Mouse (Mus musculus) myocyte (in vitro differentiated cells): Measurements from ENCODE around the gene Cs.

Experiments
- CEBPB ChIP-seq: IDR thresholded peaks from 2 replicates; pipeline ENCODE4 v1.6.1; 2011; ENCODE audit warnings: mild to moderate bottlenecking, moderate library complexity; ENCODE audit not compliant: poor library complexity, insufficient read depth, severe bottlenecking
- E2F4 ChIP-seq: IDR thresholded peaks from one replicate; pipeline ENCODE4 v1.6.1; 2011; ENCODE audit warnings: mild to moderate bottlenecking, control low read depth, moderate library complexity; ENCODE audit not compliant: insufficient read depth
- MYOD1 ChIP-seq, 3 experiments: IDR thresholded peaks; one replicate each; pipeline ENCODE4 v1.6.1; 2011; ENCODE audit warnings: control low read depth in 2 of 3, low read depth in 2 of 3, mild to moderate bottlenecking in 2 of 3, moderate library complexity in 1 of 3; ENCODE audit not compliant: insufficient read length in 2 of 3, control insufficient read depth in 1 of 3
- MYOG ChIP-seq, 3 experiments: IDR thresholded peaks; one replicate each; pipeline ENCODE4 v1.6.1; 2011; ENCODE audit warnings: control low read depth in 2 of 3, low read depth in 2 of 3, mild to moderate bottlenecking in 2 of 3; ENCODE audit not compliant: insufficient read length in 2 of 3, control insufficient read depth in 1 of 3, insufficient read depth in 1 of 3
- POLR2A ChIP-seq: IDR thresholded peaks from one replicate; pipeline ENCODE4 v1.6.1; 2011; ENCODE audit warnings: low read depth, mild to moderate bottlenecking, control low read depth, moderate library complexity; ENCODE audit not compliant: insufficient read length
- REST ChIP-seq: IDR thresholded peaks from one replicate; pipeline ENCODE4 v1.6.1; 2011; ENCODE audit warnings: mild to moderate bottlenecking, control low read depth, moderate library complexity; ENCODE audit not compliant: insufficient read depth, insufficient read length
- TCF12 ChIP-seq: IDR thresholded peaks from one replicate; pipeline ENCODE4 v1.6.1; 2011; ENCODE audit warnings: mild to moderate bottlenecking, control low read depth; ENCODE audit not compliant: poor library complexity, insufficient read depth, severe bottlenecking
- TCF3 ChIP-seq: IDR thresholded peaks from one replicate; pipeline ENCODE4 v1.6.1; 2011; ENCODE audit warnings: low read depth, control low read depth; ENCODE audit not compliant: insufficient read length
- USF1 ChIP-seq: IDR thresholded peaks from one replicate; pipeline ENCODE4 v1.6.1; 2011; ENCODE audit warnings: low read depth, mild to moderate bottlenecking, control low read depth, moderate library complexity

- TF ChIP-seq MYOD1 (IDR thresholded peaks at IDR 0.05; ENCODE audit: control insufficient read depth in 1 of 3, insufficient read length in 2 of 3, low read depth in 2 of 3) (no peak), POLR2A (no peak), REST (no peak), CEBPB (no peak), USF1 (no peak), MYOG (IDR thresholded peaks at IDR 0.05; ENCODE audit: control insufficient read depth in 1 of 3, insufficient read depth in 1 of 3, insufficient read length in 2 of 3, low read depth in 2 of 3) (no peak), E2F4 (no peak), TCF3 (no peak), TCF12 (no peak)
Measured at GRCm38 (mm10) chr10:128388941-128389340, 51.4 kb downstream of the Cs start.
